ENCODE assay signal across 1 mouse cellular context in the genomic region with DNA sequence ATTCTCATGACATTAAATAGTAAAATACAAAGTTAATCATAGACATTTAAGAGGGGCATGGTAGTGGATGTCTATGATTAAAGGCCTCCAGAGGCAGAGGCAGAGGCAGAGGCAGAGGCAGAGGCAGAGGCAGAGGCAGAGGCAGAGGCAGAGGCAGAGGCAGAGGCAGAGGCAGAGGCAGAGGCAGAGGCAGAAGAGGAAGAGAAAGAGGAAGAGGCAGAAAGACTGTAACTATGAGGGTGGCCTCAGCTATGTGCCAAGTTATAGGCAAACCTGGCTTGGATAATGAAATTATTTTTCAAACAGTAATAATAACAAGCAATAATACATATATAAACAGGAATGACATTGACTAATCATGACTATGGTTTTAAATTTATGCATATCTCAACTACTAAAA.
TF ChIP-seq lines count a peak whose summit lies in the region.

No protein-coding gene starts in this region.

TF ChIP-seq in CH12.LX, 34 proteins besides CTCF, POLR2A, EP300 and RAD21:
- TF ChIP-seq ZMIZ1 (IDR thresholded peaks at IDR 0.05; ENCODE audit: low read depth, low read length): no peak
- TF ChIP-seq BHLHE40 (IDR thresholded peaks at IDR 0.05; ENCODE audit: low read depth, low read length): no peak
- no peak for TF ChIP-seq ZKSCAN1 (IDR thresholded peaks at IDR 0.05; ENCODE audit: borderline replicate concordance, low read depth, low read length)
- TF ChIP-seq UBTF (IDR thresholded peaks at IDR 0.05; ENCODE audit: low read depth, low read length): no peak
- TF ChIP-seq ELF1 (IDR thresholded peaks at IDR 0.05; ENCODE audit: low read depth, low read length): no peak
- no peak for TF ChIP-seq ZC3H11A (IDR thresholded peaks at IDR 0.05; ENCODE audit: low read depth, low read length)
- no peak for TF ChIP-seq SMC3 (IDR thresholded peaks at IDR 0.05; ENCODE audit: low read depth, low read length)
- TF ChIP-seq MAX (IDR thresholded peaks at IDR 0.05; ENCODE audit: low read length): no peak
- TF ChIP-seq E2F4 (IDR thresholded peaks at IDR 0.05; ENCODE audit: insufficient replicate concordance, low read depth, low read length): no peak
- no peak for TF ChIP-seq MYC (IDR thresholded peaks at IDR 0.05; ENCODE audit: low read depth, low read length)
- no peak for TF ChIP-seq ETS1 (conservative IDR thresholded peaks at IDR 0.05; ENCODE audit: low read depth, low read length)
- no peak for TF ChIP-seq ZNF384 (IDR thresholded peaks at IDR 0.05; ENCODE audit: low read depth, low read length)
